Mouse (Mus musculus): Measurements from ENCODE around the gene Olfr1434. TPM values are rescaled to one million over a fixed set of nuclear protein-coding genes. Genes with fewer than 3 reads are reported as not detected.
"Not testable (repeated sequence)": the region's sequence is repeated elsewhere in the genome, so short reads cannot be mapped to it uniquely, and the experiment has no call there.

Gene Olfr1434
- polyA plus RNA-seq (2014; fragmentation: Nextera tagmentation; extraction: Ambion mirVana), result not detected in 2 replicates

DNA sequence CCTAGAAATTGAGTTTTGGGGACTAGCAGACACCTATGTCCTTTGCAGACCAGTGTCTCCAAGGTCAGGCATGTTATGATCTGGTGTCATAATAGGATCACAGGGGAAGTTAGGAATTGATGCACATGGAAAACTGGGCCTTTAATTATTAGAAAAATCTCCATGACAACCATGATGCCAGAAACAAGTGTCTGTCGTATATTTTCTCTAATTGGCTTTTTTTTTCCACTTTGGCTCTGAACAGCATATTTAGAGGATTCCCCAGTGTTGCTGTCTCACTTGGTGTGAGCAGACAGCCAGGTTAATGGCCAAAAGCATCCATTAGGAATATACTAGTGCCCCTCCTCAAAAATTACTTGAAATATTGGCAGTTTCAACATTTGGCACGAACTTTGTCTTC, at the start of gene Olfr1434:
Gene Olfr1434, plus strand, starts transcription at position 301 of the 400 bp plus-strand sequence.
- Histone ChIP-seq H3K4me3 (ENCODE audit: low read depth, low read length) (no peak within 1 kb of the TSS), H3K4me1 (ENCODE audit: control insufficient read depth, insufficient read depth, low read length) (no peaks in the 10 kb centered on the region), H3K9ac (ENCODE audit: low read depth, low read length) (no peak within 1 kb of the TSS), H3K27ac (ENCODE audit: low read depth, low read length) (no peak within 1 kb of the TSS), H3K27me3 (ENCODE audit: control insufficient read depth, insufficient read depth, low read length) (no peaks in the 10 kb centered on the region), H3K9me3 (replicated peaks; ENCODE audit: control insufficient read depth, low read length) (no peaks in the 10 kb centered on the region), H3K4me2 (no peak within 1 kb of the TSS), H3K36me3 (ENCODE audit: control insufficient read depth, insufficient read depth, low read length) (no peaks in the 10 kb centered on the region)
- 55% methylated on average over 2 of the region's 2 CpGs for WGBS (ENCODE audit: insufficient replicate concordance)
- ATAC-seq (replicated peaks; ENCODE audit: insufficient number of reproducible peaks, low FRiP score, low TSS enrichment), result no peak

- ATAC-seq (replicated peaks; ENCODE audit: insufficient number of reproducible peaks, low FRiP score, low TSS enrichment); H3K27me3 ChIP-seq (ENCODE audit: control insufficient read depth, insufficient read depth, low read length); H3K9me3 ChIP-seq (replicated peaks; ENCODE audit: control insufficient read depth, low read length); H3K9ac ChIP-seq (ENCODE audit: low read depth, low read length); H3K4me2 ChIP-seq; H3K36me3 ChIP-seq (ENCODE audit: control insufficient read depth, insufficient read depth, low read length); H3K27ac ChIP-seq (ENCODE audit: low read depth, low read length); H3K4me3 ChIP-seq (ENCODE audit: low read depth, low read length); H3K4me1 ChIP-seq (ENCODE audit: control insufficient read depth, insufficient read depth, low read length): not testable (repeated sequence)
Observed at GRCm38 (mm10) chr19:12232496-12232895, 47.2 kb upstream of the Olfr1434 start, which contains the start of gene Olfr1432. TSS of gene Olfr1432 (minus strand) at chr19:12232596.

DNA sequence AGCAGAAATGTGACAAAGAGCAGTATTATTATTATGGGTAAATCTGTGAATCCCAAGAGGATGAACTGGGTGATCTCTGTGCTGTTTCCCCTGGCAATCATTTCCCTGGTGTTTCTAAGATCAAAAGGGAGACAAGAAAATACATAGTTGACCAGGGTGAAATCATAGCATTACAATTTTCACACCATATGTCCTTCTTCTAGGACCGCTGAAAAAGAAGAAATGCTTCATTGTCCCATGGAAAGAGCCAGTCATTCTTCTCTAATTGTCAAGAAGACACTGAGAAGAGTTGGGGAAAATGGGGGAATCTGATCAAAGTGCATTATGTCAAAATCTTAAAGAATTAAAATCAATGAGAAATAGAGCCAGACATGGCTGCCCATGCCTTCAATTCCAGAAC, 38.1 kb upstream of the Olfr1434 start, which contains the start of gene Olfr262:
Gene Olfr262, minus strand, starts transcription at position 101 of the 400 bp plus-strand sequence.
- Histone ChIP-seq H3K9me3 (replicated peaks; ENCODE audit: control insufficient read depth, low read length) (no peaks in the 10 kb centered on the region), H3K27ac (ENCODE audit: low read depth, low read length) (no peak within 1 kb of the TSS), H3K36me3 (ENCODE audit: control insufficient read depth, insufficient read depth, low read length) (no peaks in the 10 kb centered on the region), H3K4me1 (ENCODE audit: control insufficient read depth, insufficient read depth, low read length) (no peaks in the 10 kb centered on the region), H3K9ac (ENCODE audit: low read depth, low read length) (no peak within 1 kb of the TSS), H3K4me3 (ENCODE audit: low read depth, low read length) (no peak within 1 kb of the TSS), H3K27me3 (ENCODE audit: control insufficient read depth, insufficient read depth, low read length) (no peaks in the 10 kb centered on the region), H3K4me2 (no peak within 1 kb of the TSS)
- WGBS (ENCODE audit: insufficient replicate concordance), result 86% methylated on average over 1 of the region's 1 CpGs
- no peak for ATAC-seq (replicated peaks; ENCODE audit: insufficient number of reproducible peaks, low FRiP score, low TSS enrichment)

GRCm38 (mm10) chr19:12260732-12261131, 18.9 kb upstream of the Olfr1434 start, which contains the start of gene Olfr235:
TSS of gene Olfr235 (plus strand) at chr19:12261032.
- H3K27ac ChIP-seq (ENCODE audit: low read depth, low read length), result no peak within 1 kb of the TSS
- H3K9ac ChIP-seq (ENCODE audit: low read depth, low read length), result no peak within 1 kb of the TSS
- no peak for ATAC-seq (replicated peaks; ENCODE audit: insufficient number of reproducible peaks, low FRiP score, low TSS enrichment)
- H3K36me3 ChIP-seq (ENCODE audit: control insufficient read depth, insufficient read depth, low read length), result no peaks in the 10 kb centered on the region
- H3K27me3 ChIP-seq (ENCODE audit: control insufficient read depth, insufficient read depth, low read length), result no peaks in the 10 kb centered on the region
- 71% methylated on average over 1 of the region's 1 CpGs for WGBS (ENCODE audit: insufficient replicate concordance)
- H3K4me3 ChIP-seq (ENCODE audit: low read depth, low read length), result no peak within 1 kb of the TSS
- H3K4me2 ChIP-seq, result no peak within 1 kb of the TSS
- H3K9me3 ChIP-seq (replicated peaks; ENCODE audit: control insufficient read depth, low read length), result no peaks in the 10 kb centered on the region
- H3K4me1 ChIP-seq (ENCODE audit: control insufficient read depth, insufficient read depth, low read length), result no peaks in the 10 kb centered on the region

GRCm38 (mm10) chr19:12292979-12293378, 13.3 kb downstream of the Olfr1434 start:
- no peak overlapping the region for H3K9ac ChIP-seq (ENCODE audit: low read depth, low read length)
- no peak overlapping the region for H3K27ac ChIP-seq (ENCODE audit: low read depth, low read length)
- H3K9me3 ChIP-seq (replicated peaks; ENCODE audit: control insufficient read depth, low read length), result no peaks in the 10 kb centered on the region
- no peak for ATAC-seq (replicated peaks; ENCODE audit: insufficient number of reproducible peaks, low FRiP score, low TSS enrichment)
- H3K27me3 ChIP-seq (ENCODE audit: control insufficient read depth, insufficient read depth, low read length), result no peaks in the 10 kb centered on the region
- H3K36me3 ChIP-seq (ENCODE audit: control insufficient read depth, insufficient read depth, low read length), result no peaks in the 10 kb centered on the region
- H3K4me2 ChIP-seq, result no peak overlapping the region
- H3K4me3 ChIP-seq (ENCODE audit: low read depth, low read length), result no peak overlapping the region
- no peaks in the 10 kb centered on the region for H3K4me1 ChIP-seq (ENCODE audit: control insufficient read depth, insufficient read depth, low read length)

GRCm38 (mm10) chr19:12299030-12299429, 19.4 kb downstream of the Olfr1434 start, which contains the start of gene Olfr1436:
TSS of gene Olfr1436 (minus strand) at chr19:12299130.
- not testable (repeated sequence) for H3K4me1 ChIP-seq (ENCODE audit: control insufficient read depth, insufficient read depth, low read length); H3K4me2 ChIP-seq

DNA sequence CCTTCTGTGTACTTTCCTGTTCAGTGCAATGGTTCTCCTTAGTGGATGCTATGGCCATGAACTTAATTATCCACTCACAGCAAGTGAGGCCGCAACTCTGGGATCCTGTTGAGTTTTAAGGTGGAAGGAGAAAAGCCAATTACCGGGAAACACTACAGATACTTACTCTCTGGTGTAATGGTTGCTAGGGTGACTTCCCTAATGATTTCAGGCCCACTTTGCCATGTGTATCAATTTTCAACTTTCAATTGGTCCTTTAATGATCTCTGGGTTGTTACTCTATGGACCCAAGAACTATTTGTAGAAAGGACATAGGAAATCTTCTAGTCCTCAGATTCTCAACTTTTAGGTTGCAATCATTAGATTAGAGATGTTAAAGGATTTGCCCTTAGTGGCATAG, 45.3 kb downstream of the Olfr1434 start, which contains the start of gene Olfr1437:
Gene Olfr1437, minus strand, starts transcription at position 101 of the 400 bp plus-strand sequence.
- no peaks in the 10 kb centered on the region for H3K27me3 ChIP-seq (ENCODE audit: control insufficient read depth, insufficient read depth, low read length)
- no peaks in the 10 kb centered on the region for H3K9me3 ChIP-seq (replicated peaks; ENCODE audit: control insufficient read depth, low read length)
- H3K36me3 ChIP-seq (ENCODE audit: control insufficient read depth, insufficient read depth, low read length), result no peaks in the 10 kb centered on the region
- H3K4me1 ChIP-seq (ENCODE audit: control insufficient read depth, insufficient read depth, low read length), result no peaks in the 10 kb centered on the region
- WGBS (ENCODE audit: insufficient replicate concordance), result 75% methylated on average over 2 of the region's 2 CpGs
- H3K4me3 ChIP-seq (ENCODE audit: low read depth, low read length), result no peak within 1 kb of the TSS
- no peak within 1 kb of the TSS for H3K27ac ChIP-seq (ENCODE audit: low read depth, low read length)
- no peak within 1 kb of the TSS for H3K4me2 ChIP-seq
- H3K9ac ChIP-seq (ENCODE audit: low read depth, low read length), result no peak within 1 kb of the TSS
- ATAC-seq (replicated peaks; ENCODE audit: insufficient number of reproducible peaks, low FRiP score, low TSS enrichment), result no peak

More at GRCm38 (mm10) chr19:12299030-12299429, 19.4 kb downstream of the Olfr1434 start, which contains the start of gene Olfr1436:
- H3K4me3 ChIP-seq (ENCODE audit: low read depth, low read length); H3K9me3 ChIP-seq (replicated peaks; ENCODE audit: control insufficient read depth, low read length); H3K9ac ChIP-seq (ENCODE audit: low read depth, low read length); H3K36me3 ChIP-seq (ENCODE audit: control insufficient read depth, insufficient read depth, low read length); ATAC-seq (replicated peaks; ENCODE audit: insufficient number of reproducible peaks, low FRiP score, low TSS enrichment); H3K27ac ChIP-seq (ENCODE audit: low read depth, low read length); H3K27me3 ChIP-seq (ENCODE audit: control insufficient read depth, insufficient read depth, low read length): not testable (repeated sequence)
- 83% methylated on average over 1 of the region's 1 CpGs for WGBS (ENCODE audit: insufficient replicate concordance)

Other genes with a start within 250 kb of the Olfr1434 start
- not detected in 2 replicates for gene Olfr1423, start 238.5 kb upstream of the Olfr1434 start, polyA plus RNA-seq (2014; fragmentation: Nextera tagmentation; extraction: Ambion mirVana)
- gene Olfr1424, start 217.2 kb upstream of the Olfr1434 start, polyA plus RNA-seq (2014; fragmentation: Nextera tagmentation; extraction: Ambion mirVana), result not detected in 2 replicates
- gene Olfr1425, start 202.1 kb upstream of the Olfr1434 start, polyA plus RNA-seq (2014; fragmentation: Nextera tagmentation; extraction: Ambion mirVana), result not detected in 2 replicates
- not detected in 2 replicates for gene Olfr1426, start 187.8 kb upstream of the Olfr1434 start, polyA plus RNA-seq (2014; fragmentation: Nextera tagmentation; extraction: Ambion mirVana)
- gene Olfr1427, start 176.5 kb upstream of the Olfr1434 start, polyA plus RNA-seq (2014; fragmentation: Nextera tagmentation; extraction: Ambion mirVana), result not detected in 2 replicates
- gene Olfr1428, start 164.0 kb upstream of the Olfr1434 start, polyA plus RNA-seq (2014; fragmentation: Nextera tagmentation; extraction: Ambion mirVana), result not detected in 2 replicates
- not detected in 2 replicates for gene Olfr76, start 156.7 kb upstream of the Olfr1434 start, polyA plus RNA-seq (2014; fragmentation: Nextera tagmentation; extraction: Ambion mirVana)
- not detected in 2 replicates for gene Olfr1555-ps1, start 109.7 kb upstream of the Olfr1434 start, polyA plus RNA-seq (2014; fragmentation: Nextera tagmentation; extraction: Ambion mirVana)
- not detected in 2 replicates for gene Olfr1431, start 79.2 kb upstream of the Olfr1434 start, polyA plus RNA-seq (2014; fragmentation: Nextera tagmentation; extraction: Ambion mirVana)
- not detected in 2 replicates for gene Olfr1432, start 47.3 kb upstream of the Olfr1434 start, polyA plus RNA-seq (2014; fragmentation: Nextera tagmentation; extraction: Ambion mirVana)
- gene Olfr262, start 38.2 kb upstream of the Olfr1434 start, polyA plus RNA-seq (2014; fragmentation: Nextera tagmentation; extraction: Ambion mirVana), result not detected in 2 replicates
- not detected in 2 replicates for gene Olfr235, start 18.8 kb upstream of the Olfr1434 start, polyA plus RNA-seq (2014; fragmentation: Nextera tagmentation; extraction: Ambion mirVana)
- gene Olfr1436, start 19.3 kb downstream of the Olfr1434 start, polyA plus RNA-seq (2014; fragmentation: Nextera tagmentation; extraction: Ambion mirVana), result not detected in 2 replicates
- gene Olfr1437, start 45.2 kb downstream of the Olfr1434 start, polyA plus RNA-seq (2014; fragmentation: Nextera tagmentation; extraction: Ambion mirVana), result not detected in 2 replicates
- not detected in 2 replicates for gene Olfr1438-ps1, start 56.1 kb downstream of the Olfr1434 start, polyA plus RNA-seq (2014; fragmentation: Nextera tagmentation; extraction: Ambion mirVana)
- gene Olfr1440, start 107.4 kb downstream of the Olfr1434 start, polyA plus RNA-seq (2014; fragmentation: Nextera tagmentation; extraction: Ambion mirVana), result not detected in 2 replicates
- not detected in 2 replicates for gene Olfr1441, start 137.6 kb downstream of the Olfr1434 start, polyA plus RNA-seq (2014; fragmentation: Nextera tagmentation; extraction: Ambion mirVana)
- gene Pfpl, start 148.1 kb downstream of the Olfr1434 start, polyA plus RNA-seq (2014; fragmentation: Nextera tagmentation; extraction: Ambion mirVana), result not detected in 2 replicates
- gene Mpeg1, start 180.9 kb downstream of the Olfr1434 start, polyA plus RNA-seq (2014; fragmentation: Nextera tagmentation; extraction: Ambion mirVana), result 0.28 and 0.56 TPM in 2 replicates
- gene Dtx4, start 221.6 kb downstream of the Olfr1434 start, polyA plus RNA-seq (2014; fragmentation: Nextera tagmentation; extraction: Ambion mirVana), result 1.3 and 1.8 TPM in 2 replicates

All from heart, embryonic 11.5 days (tissue).